Mouse (Mus musculus): Measurements from ENCODE around the gene Gas2l2. TPM values are rescaled to one million over a fixed set of nuclear protein-coding genes. Genes with fewer than 3 reads are reported as not detected.

Gas2l2 gene
- polyA plus RNA-seq, 1 experiment from 2014 or later = 0.37 TPM

GRCm38 (mm10) chr11:83383532-83383887, 45.7 kb downstream of the Gas2l2 start:
- H3K9ac ChIP-seq (replicated peaks) = no peak overlapping the region
- 40% methylated on average over 1 of the region's 1 CpGs for WGBS
- no peak overlapping the region for H3K4me3 ChIP-seq (replicated peaks)
- H3K9me3 ChIP-seq (replicated peaks) = no peaks in the 10 kb centered on the region
- peaks cover 16% of the 10 kb centered on the region for H3K4me1 ChIP-seq
- no peaks in the 10 kb centered on the region for H3K27me3 ChIP-seq (replicated peaks)
- ATAC-seq (ENCODE audit: low FRiP score) = no peak
- H3K27ac ChIP-seq (replicated peaks) = no peak overlapping the region
- H3K4me2 ChIP-seq = no peak overlapping the region
- no peaks in the 10 kb centered on the region; the same call in none of the 2 replicates for H3K36me3 ChIP-seq

- Histone ChIP-seq H3K9me3 (replicated peaks) (no peaks in the 10 kb centered on the region), H3K4me3 (replicated peaks) (no peak overlapping the region), H3K9ac (replicated peaks) (no peak overlapping the region), H3K4me2 (no peak overlapping the region), H3K4me1 (peaks cover 16% of the 10 kb centered on the region), H3K27me3 (replicated peaks) (no peaks in the 10 kb centered on the region), H3K36me3 (peaks cover 3% of the 10 kb centered on the region), H3K27ac (replicated peaks) (no peak overlapping the region)
- ATAC-seq (ENCODE audit: low FRiP score) = no peak
- WGBS = 28% methylated on average over 9 of the region's 9 CpGs
Observed at GRCm38 (mm10) chr11:83382876-83383531, 46.3 kb downstream of the Gas2l2 start.

DNA sequence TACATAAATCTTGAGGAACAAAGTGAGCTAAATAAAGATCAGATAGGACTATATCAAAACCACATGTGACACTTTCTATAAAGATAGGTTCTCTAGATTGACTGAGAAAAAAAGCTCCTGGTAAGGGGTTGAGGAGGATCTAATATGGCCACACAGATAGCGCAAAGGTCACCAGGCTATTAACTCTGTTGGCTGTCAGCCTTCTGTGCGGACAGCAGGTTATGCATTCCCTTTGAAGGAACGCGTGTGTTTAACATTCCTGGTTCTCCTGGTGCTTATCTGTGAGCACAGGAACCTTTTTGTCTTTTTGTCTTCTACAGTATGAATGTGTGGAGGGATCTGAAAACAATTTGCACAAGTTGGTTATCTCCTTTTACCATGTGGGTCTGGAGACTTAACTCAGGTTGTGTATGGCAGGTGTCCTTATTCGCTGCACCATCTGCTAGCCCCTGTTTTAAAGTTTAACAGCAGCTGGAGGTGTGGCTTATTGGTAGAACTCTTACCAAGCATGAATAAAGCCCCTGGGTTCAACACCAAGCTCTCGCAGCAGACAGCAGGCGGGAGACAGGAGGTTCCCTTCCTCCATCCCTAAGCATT, 49.4 kb downstream of the Gas2l2 start:
- Histone ChIP-seq H3K27me3 (replicated peaks) (no peaks in the 10 kb centered on the region), H3K4me3 (replicated peaks) (no peak overlapping the region), H3K27ac (replicated peaks) (no peak overlapping the region), H3K9ac (replicated peaks) (no peak overlapping the region), H3K4me2 (no peak overlapping the region), H3K36me3 (peaks cover 17% of the 10 kb centered on the region), H3K4me1 (peaks cover 16% of the 10 kb centered on the region), H3K9me3 (replicated peaks) (no peaks in the 10 kb centered on the region)
- ATAC-seq (ENCODE audit: low FRiP score) = no peak
- 78% methylated on average over 7 of the region's 7 CpGs for WGBS

Other genes with a start within 250 kb of the Gas2l2 start
- gene Slfn3, start 238.1 kb downstream of the Gas2l2 start, polyA plus RNA-seq (2015; fragmentation: Nextera tagmentation; extraction: Ambion mirVana) = 0.17 and 1.1 TPM in 2 replicates
- gene Slfn14, start 142.7 kb downstream of the Gas2l2 start, polyA plus RNA-seq (2015; fragmentation: Nextera tagmentation; extraction: Ambion mirVana) = 0.09 TPM in 1 of 2 replicates, not detected in the other
- gene Ap2b1, start 130.4 kb downstream of the Gas2l2 start, polyA plus RNA-seq (2015; fragmentation: Nextera tagmentation; extraction: Ambion mirVana) = 100 and 101 TPM in 2 replicates
- gene Pex12, start 126.9 kb downstream of the Gas2l2 start, polyA plus RNA-seq (2015; fragmentation: Nextera tagmentation; extraction: Ambion mirVana) = 14.6 and 16.8 TPM in 2 replicates
- 38.3 and 52.2 TPM in 2 replicates for gene Rasl10b, start 20.3 kb downstream of the Gas2l2 start, polyA plus RNA-seq (2015; fragmentation: Nextera tagmentation; extraction: Ambion mirVana)
- gene 1700020L24Rik, start 8.2 kb upstream of the Gas2l2 start, polyA plus RNA-seq (2015; fragmentation: Nextera tagmentation; extraction: Ambion mirVana) = 0.37 and 0.54 TPM in 2 replicates
- 3.9 and 4.6 TPM in 2 replicates for gene Mmp28, start 33.6 kb upstream of the Gas2l2 start, polyA plus RNA-seq (2015; fragmentation: Nextera tagmentation; extraction: Ambion mirVana)
- 12.7 and 14.1 TPM in 2 replicates for gene Taf15, start 43.6 kb upstream of the Gas2l2 start, polyA plus RNA-seq (2015; fragmentation: Nextera tagmentation; extraction: Ambion mirVana)
- not detected in 2 replicates for gene Heatr9, start 92.7 kb upstream of the Gas2l2 start, polyA plus RNA-seq (2015; fragmentation: Nextera tagmentation; extraction: Ambion mirVana)
- 5.1 TPM in 1 of 2 replicates, not detected in the other for gene Ccl5, start 101.1 kb upstream of the Gas2l2 start, polyA plus RNA-seq (2015; fragmentation: Nextera tagmentation; extraction: Ambion mirVana)
- gene Ccl9, start 149.2 kb upstream of the Gas2l2 start, polyA plus RNA-seq (2015; fragmentation: Nextera tagmentation; extraction: Ambion mirVana) = 2.7 and 4.5 TPM in 2 replicates
- 2.8 and 4.4 TPM in 2 replicates for gene Ccl6, start 163.6 kb upstream of the Gas2l2 start, polyA plus RNA-seq (2015; fragmentation: Nextera tagmentation; extraction: Ambion mirVana)
- gene Rpl9-ps1, start 216.2 kb upstream of the Gas2l2 start, polyA plus RNA-seq (2015; fragmentation: Nextera tagmentation; extraction: Ambion mirVana) = not detected in 2 replicates
- 0.91 and 1.9 TPM in 2 replicates for gene Ccl3, start 219.9 kb upstream of the Gas2l2 start, polyA plus RNA-seq (2015; fragmentation: Nextera tagmentation; extraction: Ambion mirVana)
- gene Ccl4, start 233.1 kb upstream of the Gas2l2 start, polyA plus RNA-seq (2015; fragmentation: Nextera tagmentation; extraction: Ambion mirVana) = 1.1 and 1.5 TPM in 2 replicates

All from neural tube, embryonic 15.5 days (tissue).